Mouse (Mus musculus) C2C12 (cell line): ENCODE data around the gene Sfxn5. TPM values are rescaled to one million over a fixed set of nuclear protein-coding genes. Genes with fewer than 3 reads are reported as not detected.

ENCODE experiments used
- H3K27me3 ChIP-seq: one replicate; pipeline ENCODE4 v1.6.1; 2011; ENCODE audit not compliant: control insufficient read depth, insufficient read depth, insufficient read length
- H3K36me3 ChIP-seq: one replicate; pipeline ENCODE4 v1.6.1; 2011; ENCODE audit not compliant: control insufficient read depth, insufficient read depth
- H3K4me3 ChIP-seq: one replicate; pipeline ENCODE4 v1.5.1; 2011; ENCODE audit warnings: mild to moderate bottlenecking, control low read depth; ENCODE audit not compliant: poor library complexity, insufficient read depth, severe bottlenecking
- H3K79me2 ChIP-seq: one replicate; pipeline ENCODE4 v1.6.1; 2011; ENCODE audit not compliant: control insufficient read depth, insufficient read depth
- H3K79me3 ChIP-seq: one replicate; pipeline ENCODE4 v1.6.1; 2011; ENCODE audit warnings: low read depth, control low read depth
- H3ac ChIP-seq: one replicate; pipeline ENCODE3; 2011; ENCODE audit warnings: low read depth; ENCODE audit not compliant: control insufficient read depth, insufficient read length
- CEBPB ChIP-seq: IDR thresholded peaks from one replicate; pipeline ENCODE4 v1.6.1; 2011; ENCODE audit warnings: low read depth, mild to moderate bottlenecking, control low read depth, moderate library complexity
- CTCF ChIP-seq: IDR thresholded peaks from one replicate; pipeline ENCODE4 v1.5.1; 2011; ENCODE audit not compliant: control insufficient read depth, insufficient read depth, insufficient read length
- FOSL1 ChIP-seq: IDR thresholded peaks from one replicate; pipeline ENCODE4 v1.8.0; 2011; ENCODE audit warnings: mild to moderate bottlenecking, low read length; ENCODE audit not compliant: poor library complexity, insufficient read depth, severe bottlenecking
- MAX ChIP-seq: IDR thresholded peaks from one replicate; pipeline ENCODE4 v1.6.1; 2011; ENCODE audit warnings: mild to moderate bottlenecking, control low read depth
- MYOD1 ChIP-seq: IDR thresholded peaks from one replicate; pipeline ENCODE4 v1.6.1; 2011; ENCODE audit warnings: low read depth; ENCODE audit not compliant: control insufficient read depth, insufficient read length
- MYOG ChIP-seq: IDR thresholded peaks from one replicate; pipeline ENCODE4 v1.6.1; 2011; ENCODE audit not compliant: control insufficient read depth, insufficient read length; ENCODE audit errors: extremely low read depth
- USF1 ChIP-seq: IDR thresholded peaks from one replicate; pipeline ENCODE4 v1.6.1; 2011; ENCODE audit warnings: low read depth, mild to moderate bottlenecking, control low read depth, moderate library complexity
- polyA plus RNA-seq: library from polyadenylated mRNA; unstranded; fragments of >200 nt; fragmentation: generic; extraction: Trizol; gene quantifications from one replicate; pipeline ENCODE4 v1.2.1, GENCODE M21; 2012; ENCODE audit warnings: missing spikeins

Sfxn5 gene
- polyA plus RNA-seq, 1 experiment = 2.2 TPM

- H3K4me3 ChIP-seq = no peak overlapping the region
- no peaks in the 10 kb centered on the region for H3K27me3 ChIP-seq
- H3K36me3 ChIP-seq = peaks cover 3% of the 10 kb centered on the region
- peaks cover 5% of the 10 kb centered on the region for H3K79me3 ChIP-seq
- H3ac ChIP-seq = no peak overlapping the region
- H3K79me2 ChIP-seq = peaks cover 37% of the 10 kb centered on the region
- TF ChIP-seq USF1 (no peak), FOSL1 (no peak), MAX (no peak)
These were observed 30.1 kb upstream of the Sfxn5 start for GRCm38 (mm10) chr6:85363231-85363905.

- peaks cover 3% of the 10 kb centered on the region for H3K36me3 ChIP-seq
- H3K27me3 ChIP-seq = no peaks in the 10 kb centered on the region
- no peak for TF ChIP-seq FOSL1
- TF ChIP-seq USF1 = no peak
- TF ChIP-seq MAX = no peak
- no peak for TF ChIP-seq CTCF
- no peak for TF ChIP-seq MYOD1
- no peak for TF ChIP-seq MYOG
- TF ChIP-seq CEBPB = no peak
- H3K79me3 ChIP-seq = peaks cover 5% of the 10 kb centered on the region
- no peak overlapping the region for H3ac ChIP-seq
- H3K79me2 ChIP-seq = peaks cover 34% of the 10 kb centered on the region
- H3K4me3 ChIP-seq = no peak overlapping the region
These were observed 29.4 kb upstream of the Sfxn5 start for GRCm38 (mm10) chr6:85362610-85363009.

- H3K36me3 ChIP-seq = peaks cover 3% of the 10 kb centered on the region
- H3K79me3 ChIP-seq = peaks cover 5% of the 10 kb centered on the region
- H3ac ChIP-seq = no peak overlapping the region
- TF ChIP-seq MYOG = no peak
- no peak for TF ChIP-seq MYOD1
- no peak for TF ChIP-seq CTCF
- TF ChIP-seq FOSL1 = no peak
- TF ChIP-seq MAX = no peak
- no peak for TF ChIP-seq USF1
- no peak for TF ChIP-seq CEBPB
- peaks cover 30% of the 10 kb centered on the region for H3K79me2 ChIP-seq
- H3K27me3 ChIP-seq = no peaks in the 10 kb centered on the region
- no peak overlapping the region for H3K4me3 ChIP-seq
These were observed 27.1 kb upstream of the Sfxn5 start for GRCm38 (mm10) chr6:85360311-85360710.

- Histone ChIP-seq H3K36me3 (no peaks in the 10 kb centered on the region), H3K4me3 (no peak overlapping the region), H3K79me2 (peaks cover 24% of the 10 kb centered on the region), H3K79me3 (peaks cover 2% of the 10 kb centered on the region), H3ac (no peak overlapping the region), H3K27me3 (no peaks in the 10 kb centered on the region)
- no peak for TF ChIP-seq MYOG
- TF ChIP-seq MAX = no peak
- TF ChIP-seq MYOD1 = no peak
- TF ChIP-seq CEBPB = no peak
- no peak for TF ChIP-seq CTCF
- no peak for TF ChIP-seq FOSL1
- TF ChIP-seq USF1 = no peak
These were observed 25.7 kb upstream of the Sfxn5 start for GRCm38 (mm10) chr6:85358877-85359276.

GRCm38 (mm10) chr6:85356682-85357465 lies 23.7 kb upstream of the Sfxn5 start:
- no peak for TF ChIP-seq MYOD1
- no peak for TF ChIP-seq CTCF
- TF ChIP-seq CEBPB = no peak
- no peak for TF ChIP-seq MAX
- TF ChIP-seq USF1 = no peak
- TF ChIP-seq MYOG = no peak
- TF ChIP-seq FOSL1 = no peak
- no peaks in the 10 kb centered on the region for H3K79me3 ChIP-seq
- no peaks in the 10 kb centered on the region for H3K36me3 ChIP-seq
- H3K79me2 ChIP-seq = peaks cover 7% of the 10 kb centered on the region
- H3ac ChIP-seq = no peak overlapping the region
- no peaks in the 10 kb centered on the region for H3K27me3 ChIP-seq
- H3K4me3 ChIP-seq = no peak overlapping the region

GRCm38 (mm10) chr6:85355753-85356152 lies 22.5 kb upstream of the Sfxn5 start:
- H3K27me3 ChIP-seq = no peaks in the 10 kb centered on the region
- H3K79me3 ChIP-seq = no peaks in the 10 kb centered on the region
- TF ChIP-seq CEBPB = no peak
- no peak for TF ChIP-seq CTCF
- no peak for TF ChIP-seq USF1
- TF ChIP-seq FOSL1 = no peak
- no peak for TF ChIP-seq MYOG
- no peak for TF ChIP-seq MYOD1
- TF ChIP-seq MAX = no peak

More at GRCm38 (mm10) chr6:85355753-85356152, 22.5 kb upstream of the Sfxn5 start:
- Histone ChIP-seq H3ac (no peak overlapping the region), H3K4me3 (no peak overlapping the region), H3K79me2 (peaks cover 7% of the 10 kb centered on the region), H3K36me3 (no peaks in the 10 kb centered on the region)
